Mouse (Mus musculus): ENCODE measurements around the gene Atp6v0a1.

The Atp6v0a1 gene

GRCm38 (mm10) chr11:101079746-101080145 lies 70.5 kb downstream of the Atp6v0a1 start:
- POLR2A ChIA-PET, result interaction anchor here in 3 of 4 experiments (0.6 to 4.0 kb wide), 29 partner anchors 8 to 479 kb away, joined by 3 to 22 read pairs (median 3); partner anchors contain the start of genes Naglu (in 3 of the 3), Psmc3ip (in 2 of the 3), Stat3 (in 2 of the 3) and Plekhh3 (in 1 of the 3)
- CTCF ChIA-PET, result interaction anchor here (0.6 to 1.4 kb wide), 11 partner anchors 9 to 174 kb away, joined by 3 to 10 read pairs (median 3); partner anchors contain the start of genes Ccr10 (in 1 of the 4), Naglu (in 1 of the 4), Plekhh3 (in 1 of the 4) and Psmc3ip (in 1 of the 4)

- POLR2A ChIA-PET, result interaction anchor here in 3 of 4 experiments (0.6 to 4.0 kb wide), 16 partner anchors 9 to 390 kb away, joined by 3 to 22 read pairs (median 4); partner anchors contain the start of genes Naglu (in 3 of the 3), Stat3 (in 2 of the 3), Plekhh3 (in 1 of the 3) and Rpl27 (in 1 of the 3)
- CTCF ChIA-PET, result interaction anchor here in 2 of 4 experiments (0.6 to 1.4 kb wide), 4 partner anchors 91 to 119 kb away, joined by 3 to 10 read pairs (median 6); partner anchors contain the start of gene Plekhh3 (in 1 of the 2)
Observed at GRCm38 (mm10) chr11:101080421-101080820, 71.2 kb downstream of the Atp6v0a1 start.

GRCm38 (mm10) chr11:101081659-101082058 lies 72.4 kb downstream of the Atp6v0a1 start:
- POLR2A ChIA-PET, result interaction anchor here in 3 of 4 experiments (0.5 to 5.4 kb wide), 30 partner anchors 12 to 762 kb away, joined by 3 to 39 read pairs (median 4); partner anchors contain the start of genes Psmc3ip (in 3 of the 3), Rpl27 (in 3 of the 3), Naglu (in 2 of the 3) and Cntnap1 (in 1 of the 3)
- CTCF ChIA-PET, result interaction anchor here in 3 of 4 experiments (0.6 to 1.5 kb wide), 11 partner anchors 11 to 554 kb away, joined by 3 to 12 read pairs (median 4); partner anchors contain the start of genes Acly (in 1 of the 3), Becn1 (in 1 of the 3), Plekhh3 (in 1 of the 3) and Psmc3ip (in 1 of the 3)

GRCm38 (mm10) chr11:101082208-101083082 lies 73.2 kb downstream of the Atp6v0a1 start, which contains the start of gene Coasy:
Gene Coasy, plus strand, starts transcription at chr11:101082565.
- ChIA-PET POLR2A (interaction anchor here in 3 of 4 experiments (0.6 to 5.4 kb wide), 35 partner anchors 12 to 762 kb away, joined by 3 to 39 read pairs (median 4); partner anchors contain the start of genes Psmc3ip (in 3 of the 3), Rpl27 (in 3 of the 3), Naglu (in 2 of the 3) and Plekhh3 (in 2 of the 3)), CTCF (interaction anchor here (0.6 to 1.5 kb wide), 23 partner anchors 9 to 555 kb away, joined by 3 to 12 read pairs (median 4); partner anchors contain the start of genes Psmc3ip (in 3 of the 4), Acly (in 1 of the 4), Becn1 (in 1 of the 4) and Naglu (in 1 of the 4))

GRCm38 (mm10) chr11:101083083-101083697 lies 73.9 kb downstream of the Atp6v0a1 start:
- CTCF ChIA-PET, result interaction anchor here (0.6 to 1.5 kb wide), 16 partner anchors 9 to 233 kb away, joined by 3 to 12 read pairs (median 4); partner anchors contain the start of genes Becn1 (in 1 of the 4), Naglu (in 1 of the 4), Plekhh3 (in 1 of the 4) and Psmc3ip (in 1 of the 4)

GRCm38 (mm10) chr11:101084246-101084645 lies 75.0 kb downstream of the Atp6v0a1 start:
- ChIA-PET POLR2A (interaction anchor here in 3 of 4 experiments (0.6 to 5.4 kb wide), 6 partner anchors 9 to 211 kb away, joined by 3 to 39 read pairs (median 9); partner anchors contain the start of genes Psmc3ip (in 2 of the 3) and Naglu (in 1 of the 3)), CTCF (interaction anchor here in 1 of 4 experiments (0.6 to 1.4 kb wide), 2 partner anchors 11 to 48 kb away, joined by 3 to 4 read pairs; partner anchors contain the start of gene Psmc3ip)

More at GRCm38 (mm10) chr11:101083083-101083697, 73.9 kb downstream of the Atp6v0a1 start:
- POLR2A ChIA-PET, result interaction anchor here in 3 of 4 experiments (0.6 to 5.4 kb wide), 15 partner anchors 8 to 763 kb away, joined by 3 to 39 read pairs (median 7); partner anchors contain the start of genes Naglu (in 2 of the 3), Psmc3ip (in 2 of the 3), Rpl27 (in 2 of the 3) and Becn1 (in 1 of the 3)

- ChIA-PET CTCF (interaction anchor here in 1 of 4 experiments (0.6 to 1.4 kb wide), 2 partner anchors 11 to 47 kb away, joined by 3 to 4 read pairs; partner anchors contain the start of gene Psmc3ip), POLR2A (interaction anchor here in 2 of 4 experiments (1.0 to 5.4 kb wide), 5 partner anchors 9 to 91 kb away, joined by 3 to 39 read pairs (median 8); partner anchors contain the start of genes Psmc3ip (in 2 of the 2) and Naglu (in 1 of the 2))
Observed at GRCm38 (mm10) chr11:101084811-101085210, 75.6 kb downstream of the Atp6v0a1 start.

GRCm38 (mm10) chr11:101085617-101086322 lies 76.5 kb downstream of the Atp6v0a1 start:
- ChIA-PET CTCF (interaction anchor here in 2 of 4 experiments (0.5 to 1.5 kb wide), 3 partner anchors 9 to 144 kb away, joined by 4 to 8 read pairs (median 5); partner anchors contain the start of gene Psmc3ip (in 1 of the 2)), POLR2A (interaction anchor here in 3 of 4 experiments (0.6 to 6.2 kb wide), 12 partner anchors 8 to 216 kb away, joined by 3 to 39 read pairs (median 4); partner anchors contain the start of genes Psmc3ip (in 3 of the 3), Becn1 (in 1 of the 3), Hsd17b1 (in 1 of the 3) and Naglu (in 1 of the 3))

- ChIA-PET POLR2A (interaction anchor here in 2 of 4 experiments (0.6 to 6.2 kb wide), 15 partner anchors 8 to 565 kb away, joined by 3 to 39 read pairs (median 5); partner anchors contain the start of genes Psmc3ip (in 2 of the 2), Becn1 (in 1 of the 2), Hsd17b1 (in 1 of the 2) and Naglu (in 1 of the 2)), CTCF (interaction anchor here in 3 of 4 experiments (0.5 to 2.4 kb wide), 6 partner anchors 9 to 144 kb away, joined by 4 to 9 read pairs (median 8); partner anchors contain the start of gene Psmc3ip (in 1 of the 3))
Observed at GRCm38 (mm10) chr11:101086323-101086674, 77.0 kb downstream of the Atp6v0a1 start.

- POLR2A ChIA-PET, result interaction anchor here (0.6 to 6.2 kb wide), 30 partner anchors 7 to 794 kb away, joined by 3 to 39 read pairs (median 5); partner anchors contain the start of genes Psmc3ip (in 3 of the 4), Naglu (in 2 of the 4), Retreg3 (in 2 of the 4) and Tubg1 (in 2 of the 4)
- CTCF ChIA-PET, result interaction anchor here in 3 of 4 experiments (0.7 to 2.4 kb wide), 8 partner anchors 8 to 114 kb away, joined by 3 to 9 read pairs (median 8); partner anchors contain the start of gene Psmc3ip (in 1 of the 3)
Observed at GRCm38 (mm10) chr11:101086756-101087681, 77.8 kb downstream of the Atp6v0a1 start, which contains the start of gene Mlx. Gene Mlx, plus strand, starts transcription at chr11:101087277.

- POLR2A ChIA-PET, result interaction anchor here (0.6 to 6.2 kb wide), 27 partner anchors 8 to 795 kb away, joined by 3 to 26 read pairs (median 4); partner anchors contain the start of genes Psmc3ip (in 3 of the 4), Retreg3 (in 2 of the 4), Tubg1 (in 2 of the 4) and Atp6v0a1 (in 1 of the 4)
- CTCF ChIA-PET, result interaction anchor here in 3 of 4 experiments (0.7 to 2.4 kb wide), 6 partner anchors 11 to 113 kb away, joined by 3 to 8 read pairs (median 6); no protein-coding TSS in a partner anchor
Observed at GRCm38 (mm10) chr11:101087682-101088055, 78.4 kb downstream of the Atp6v0a1 start.

- CTCF ChIA-PET, result no interaction called here
- POLR2A ChIA-PET, result interaction anchor here in 2 of 4 experiments (1.0 to 6.2 kb wide), 5 partner anchors 9 to 63 kb away, joined by 3 to 26 read pairs (median 6); partner anchors contain the start of gene Hsd17b1 (in 1 of the 2)
Observed at GRCm38 (mm10) chr11:101089931-101090330, 80.7 kb downstream of the Atp6v0a1 start.

GRCm38 (mm10) chr11:101094930-101095313 lies 85.7 kb downstream of the Atp6v0a1 start:
- CTCF ChIA-PET, result interaction anchor here (0.6 to 2.4 kb wide), 31 partner anchors 8 to 772 kb away, joined by 3 to 18 read pairs (median 4); partner anchors contain the start of genes Coasy (in 2 of the 4), Plekhh3 (in 2 of the 4), Retreg3 (in 2 of the 4) and Tubg1 (in 2 of the 4)
- POLR2A ChIA-PET, result interaction anchor here (0.6 to 4.2 kb wide), 45 partner anchors 7 to 349 kb away, joined by 3 to 39 read pairs (median 4); partner anchors contain the start of genes Coasy (in 3 of the 4), Mlx (in 2 of the 4), Naglu (in 2 of the 4) and Plekhh3 (in 2 of the 4)
